In the genomic region with DNA sequence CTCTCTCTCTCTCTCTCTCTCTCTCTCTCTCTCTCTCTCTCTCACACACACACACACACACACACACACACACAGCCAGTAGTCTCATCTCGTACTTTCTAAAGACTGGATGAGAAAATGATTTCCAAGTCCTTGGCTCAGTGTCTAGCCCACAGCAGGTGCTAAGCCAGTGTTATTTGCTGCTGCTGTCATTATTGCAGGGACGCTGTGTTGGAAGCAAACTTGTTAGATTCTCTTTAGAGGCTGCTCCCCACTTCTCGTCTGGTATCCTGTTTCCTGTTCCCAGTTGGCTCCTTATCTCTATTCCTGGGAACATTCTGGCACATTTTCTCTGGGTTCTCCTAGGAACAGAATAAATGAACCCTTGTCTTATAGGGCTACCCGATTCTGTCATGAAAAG, we compare ENCODE assay signal across 21 mouse cellular contexts.
DNase-seq lines count a peak whose midpoint lies in the region; ATAC-seq and TF ChIP-seq lines count a peak whose summit lies in the region.
"Had no signal": no experiment of that assay in that cellular context is flagged by ENCODE, and none has a peak within 500 bp of the region (broad histone marks: within the 10 kb centered on the region; RNA-seq: fewer than 3 reads in every experiment).

No protein-coding gene starts in this region.

- no peaks in the 10 kb centered on the region for H3K9me3 ChIP-seq in forebrain, postnatal 0 days (ENCODE audit: low read length)
- H3K9me3 ChIP-seq in forebrain, embryonic 13.5 days (replicated peaks): no peaks in the 10 kb centered on the region
- H3K9me3 ChIP-seq: heart, embryonic 10.5 days; hindbrain, embryonic 13.5 days; intestine, embryonic 15.5 days; lung, embryonic 15.5 days; midbrain, embryonic 10.5 days had no signal

- no peaks in the 10 kb centered on the region for H3K4me1 ChIP-seq in forebrain, postnatal 0 days (ENCODE audit: insufficient read depth)
- H3K4me1 ChIP-seq in forebrain, embryonic 13.5 days: peaks cover 17% of the 10 kb centered on the region; the same call in 1 of the 2 replicates
- H3K4me1 ChIP-seq: heart, embryonic 10.5 days; hindbrain, embryonic 13.5 days; intestine, embryonic 15.5 days; lung, embryonic 15.5 days; midbrain, embryonic 10.5 days had no signal

- no peak overlapping the region for H3K4me2 ChIP-seq in forebrain, postnatal 0 days (ENCODE audit: low read depth)
- H3K4me2 ChIP-seq in forebrain, embryonic 13.5 days: no peak overlapping the region
- H3K4me2 ChIP-seq: hindbrain, embryonic 13.5 days; intestine, embryonic 15.5 days; lung, embryonic 15.5 days had no signal

- WGBS in forebrain, postnatal 0 days: 15% methylated on average over 4 of the region's 4 CpGs
- 43% methylated on average over 4 of the region's 4 CpGs for WGBS in forebrain, embryonic 13.5 days

- H3K4me3 ChIP-seq in forebrain, postnatal 0 days (ENCODE audit: low read depth, low read length): no peak overlapping the region
- H3K4me3 ChIP-seq in forebrain, embryonic 13.5 days: no peak overlapping the region
- H3K4me3 ChIP-seq in left cerebral cortex, adult 2 months: no peak overlapping the region
- H3K4me3 ChIP-seq: heart, embryonic 10.5 days; hindbrain, embryonic 13.5 days; intestine, embryonic 15.5 days; lung, embryonic 15.5 days; midbrain, embryonic 10.5 days had no signal

- no peak for TF ChIP-seq CTCF in forebrain, postnatal 0 days (IDR thresholded peaks at IDR 0.05; ENCODE audit: low read depth)
- TF ChIP-seq CTCF in left cerebral cortex, adult 2 months (IDR thresholded peaks at IDR 0.05): no peak

- DNase-seq in forebrain, postnatal 0 days: peak; percentile 75
- DNase-seq in left cerebral cortex, postnatal 14 days (ENCODE audit: low spot score in 2 of 2): peak; percentile 19 to 78
- no peak for DNase-seq in left cerebral cortex, adult 2 months (ENCODE audit: extremely low spot score in 1 of 2, low spot score in 2 of 2)
- DNase-seq in frontal cortex, adult 2 months (ENCODE audit: extremely low spot score in 1 of 2, low spot score in 1 of 2): peak; percentile 15 to 35
- DNase-seq in left cerebral cortex, postnatal 4 days: peak; percentile 44
- no peak for DNase-seq in heart, postnatal 4 days
- DNase-seq: adrenal gland, postnatal 25 days; B cell, adult 2 months; cerebellum, adult 18-20 months; heart, postnatal 14 days; kidney, adult 9 months; kidney, postnatal 25 days; retina, postnatal 1 day had no signal

- no peak overlapping the region for H3K9ac ChIP-seq in forebrain, postnatal 0 days
- H3K9ac ChIP-seq in forebrain, embryonic 13.5 days: no peak overlapping the region
- H3K9ac ChIP-seq: hindbrain, embryonic 13.5 days; intestine, embryonic 15.5 days; liver, embryonic 14.5 days; lung, embryonic 15.5 days had no signal

- ATAC-seq in forebrain, postnatal 0 days: peak; percentile 82
- no peak for ATAC-seq in forebrain, embryonic 13.5 days
- ATAC-seq: intestine, embryonic 15.5 days had no signal

- H3K36me3 ChIP-seq in forebrain, postnatal 0 days (ENCODE audit: insufficient read depth): no peaks in the 10 kb centered on the region
- no peaks in the 10 kb centered on the region for H3K36me3 ChIP-seq in forebrain, embryonic 13.5 days (ENCODE audit: poor library complexity, severe bottlenecking)
- H3K36me3 ChIP-seq: heart, embryonic 10.5 days; hindbrain, embryonic 13.5 days; intestine, embryonic 15.5 days; lung, embryonic 15.5 days; midbrain, embryonic 10.5 days had no signal

- no peak overlapping the region for H3K27ac ChIP-seq in forebrain, postnatal 0 days (ENCODE audit: low read depth, low read length)
- no peak overlapping the region for H3K27ac ChIP-seq in forebrain, embryonic 13.5 days
- H3K27ac ChIP-seq in left cerebral cortex, adult 2 months: no peak overlapping the region
- H3K27ac ChIP-seq: heart, embryonic 10.5 days; hindbrain, embryonic 13.5 days; intestine, embryonic 15.5 days; liver, embryonic 14.5 days; lung, embryonic 15.5 days; macrophage; midbrain, embryonic 10.5 days had no signal

- intact Hi-C loops in left cerebral cortex, postnatal 14 days (cut with DNase I): no loop called here
- intact Hi-C loops in left cerebral cortex, adult 2 months (cut with DNase I): no loop called here
- intact Hi-C loops in left cerebral cortex, postnatal 4 days (cut with DNase I): no loop called here

- H3K27me3 ChIP-seq in forebrain, postnatal 0 days (ENCODE audit: insufficient read depth, low read length): no peaks in the 10 kb centered on the region
- no peaks in the 10 kb centered on the region for H3K27me3 ChIP-seq in forebrain, embryonic 13.5 days
- H3K27me3 ChIP-seq: hindbrain, embryonic 13.5 days; intestine, embryonic 15.5 days; lung, embryonic 15.5 days had no signal

Comparison
In these comparisons a context has a peak if more than half of its experiments do, and no peak if none do; other contexts are left out.
1. DNase-seq: peak in forebrain, postnatal 0 days (single experiment), left cerebral cortex, postnatal 14 days (2 of 2), frontal cortex, adult 2 months (2 of 2) and left cerebral cortex, postnatal 4 days (single experiment); none in left cerebral cortex, adult 2 months (0 of 2) and heart, postnatal 4 days (single experiment).